Mouse (Mus musculus): ENCODE measurements around the gene Csgalnact2.

Gene Csgalnact2

DNA sequence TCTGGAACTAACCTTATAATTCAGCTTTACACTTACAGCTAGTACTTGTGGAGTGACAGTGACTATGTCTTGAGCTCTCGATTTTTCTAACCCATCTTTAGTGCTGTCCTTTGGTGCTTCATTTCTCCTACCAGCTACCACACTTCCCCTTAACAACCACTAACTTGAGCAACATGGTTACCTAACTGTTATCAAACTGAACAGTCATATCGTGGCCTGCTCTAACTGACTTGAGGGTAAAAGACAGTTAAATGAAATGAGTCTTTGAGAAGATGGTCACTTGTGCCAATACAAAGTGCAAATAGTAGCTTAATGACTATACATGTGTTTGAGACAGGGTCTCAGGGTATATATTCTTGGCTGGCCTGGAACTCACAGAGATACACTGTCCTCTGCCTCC lies 1.8 kb downstream of the Csgalnact2 start:
- no peak for DNase-seq (ENCODE audit: extremely low read depth, low read depth, low spot score)

DNA sequence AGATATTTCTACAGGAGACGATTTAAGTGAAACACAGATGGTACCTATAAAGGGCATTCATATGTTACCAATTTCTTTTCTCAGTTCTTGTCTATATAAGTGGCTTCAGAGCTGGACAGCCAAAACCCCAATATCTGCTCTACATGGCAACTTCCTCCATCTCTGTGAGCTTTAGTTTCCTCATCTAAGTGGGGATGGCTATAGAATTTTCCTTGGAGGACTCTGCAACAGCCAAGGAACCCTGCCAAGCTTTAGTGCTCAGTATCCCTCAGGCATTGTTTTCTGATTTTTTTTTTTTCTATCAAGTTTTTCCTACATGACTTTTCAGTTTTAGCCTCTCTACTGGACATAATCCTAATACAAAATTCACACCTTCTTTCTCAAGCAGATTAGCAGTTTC lies 4.5 kb downstream of the Csgalnact2 start:
- DNase-seq (ENCODE audit: extremely low read depth, low read depth, low spot score) = no peak

DNA sequence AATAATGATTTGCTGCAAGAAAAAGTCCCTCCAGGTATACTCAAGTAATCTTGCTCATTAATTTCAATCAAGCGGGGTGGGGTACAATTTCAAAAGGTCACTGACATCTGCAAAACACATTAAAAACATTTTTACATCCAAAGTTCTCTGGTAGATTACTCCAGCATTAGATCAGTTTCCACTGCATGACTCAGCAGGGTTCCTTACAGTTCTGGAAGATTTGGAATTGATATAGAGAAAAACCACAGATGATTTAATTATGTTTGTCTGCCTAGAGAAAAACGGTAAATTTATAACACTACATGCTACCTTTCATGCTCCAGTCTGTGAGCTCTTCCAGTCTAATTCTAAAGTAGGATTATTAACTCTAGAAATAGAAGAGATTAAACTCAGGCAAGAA lies 8.9 kb downstream of the Csgalnact2 start:
- no peak for DNase-seq (ENCODE audit: extremely low read depth, low read depth, low spot score)

DNA sequence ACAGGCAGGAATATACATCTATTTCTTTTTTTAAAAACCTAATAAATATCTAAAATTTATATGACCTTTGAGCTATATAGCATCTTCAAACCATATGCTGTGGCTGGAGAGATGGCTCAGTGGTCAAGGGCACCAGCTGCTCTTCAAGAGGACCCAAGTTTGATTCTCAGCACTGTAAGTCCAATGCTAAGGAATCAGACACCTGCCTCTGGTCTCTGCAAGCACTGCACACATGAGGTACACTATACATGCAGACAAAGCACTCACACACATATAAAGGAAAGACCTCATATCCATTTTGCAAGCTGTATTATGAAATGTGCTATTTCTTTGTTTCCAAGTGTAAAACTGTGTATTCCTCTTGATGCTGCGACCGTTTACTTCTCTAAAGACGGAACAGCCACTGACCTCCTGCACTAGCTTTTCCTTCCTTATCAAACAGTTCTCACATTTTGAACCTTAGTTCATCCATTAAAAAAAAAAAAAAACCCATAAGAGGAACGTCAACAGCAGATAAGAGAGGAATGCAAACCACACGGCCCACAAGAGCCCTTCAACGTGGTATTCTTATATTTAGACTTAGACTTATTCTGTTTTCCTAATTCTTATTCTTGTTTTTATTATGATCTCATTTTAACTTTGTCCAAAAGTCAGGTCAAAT lies 11.0 kb downstream of the Csgalnact2 start:
- no peak for DNase-seq (ENCODE audit: extremely low read depth, low read depth, low spot score)

DNA sequence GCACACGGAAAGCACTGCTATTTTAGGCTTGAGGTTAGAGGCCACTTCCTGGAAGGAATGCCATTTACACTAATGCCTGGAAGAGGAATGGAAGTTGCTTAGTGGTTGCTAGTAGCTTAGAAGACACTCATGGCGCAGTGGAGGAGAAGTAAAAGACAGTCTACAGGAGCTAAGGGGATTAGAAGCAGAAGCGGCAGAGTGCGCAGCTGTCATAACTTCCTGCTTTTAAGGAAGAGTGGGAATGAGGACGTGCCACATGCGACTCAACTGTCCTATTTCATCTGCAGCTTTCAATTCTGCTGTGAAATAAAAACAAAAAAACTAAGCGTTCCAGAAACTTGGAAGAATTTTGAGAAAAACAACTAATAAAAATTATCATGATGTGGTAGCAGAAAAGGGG lies 11.7 kb downstream of the Csgalnact2 start:
- DNase-seq (ENCODE audit: extremely low read depth, low read depth, low spot score) = no peak

DNA sequence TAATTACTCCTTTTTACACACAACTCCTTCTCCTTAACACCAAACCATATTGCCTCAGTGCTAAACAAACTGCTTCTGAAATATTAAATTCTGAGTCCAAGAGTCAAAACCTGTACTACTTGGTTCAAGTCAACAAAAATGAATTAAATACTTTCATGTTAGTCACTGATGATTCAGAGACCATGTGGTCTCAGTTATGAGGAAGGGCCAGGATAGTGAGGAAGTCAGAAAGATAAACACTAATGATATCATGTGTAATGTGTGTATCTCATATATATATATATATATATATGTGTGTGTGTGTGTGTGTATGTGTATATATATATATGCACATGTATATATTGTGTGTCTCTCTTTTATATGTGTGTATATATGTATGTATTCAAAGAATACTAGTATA lies 12.4 kb downstream of the Csgalnact2 start:
- no peak for DNase-seq (ENCODE audit: extremely low read depth, low read depth, low spot score)

DNA sequence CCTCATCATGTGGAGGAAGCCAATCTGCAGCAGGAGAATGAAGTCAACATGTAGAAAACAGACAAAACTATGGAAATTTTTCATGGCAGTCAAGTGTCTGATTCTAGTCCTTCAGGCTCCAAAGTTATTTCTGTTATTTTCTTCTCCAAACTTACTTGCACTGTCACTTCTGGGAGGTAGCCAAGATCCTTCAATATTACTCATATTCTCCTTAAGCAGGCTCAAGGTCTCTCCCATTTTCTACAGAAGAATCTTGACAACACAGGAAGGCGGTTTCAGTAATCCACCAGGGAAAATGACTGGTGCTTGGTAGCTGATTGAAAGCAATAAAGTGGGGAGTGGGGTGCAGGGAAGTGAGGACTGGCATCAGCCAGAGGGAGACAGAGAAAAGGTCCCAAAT lies 16.2 kb downstream of the Csgalnact2 start:
- no peak for DNase-seq (ENCODE audit: extremely low read depth, low read depth, low spot score)

DNA sequence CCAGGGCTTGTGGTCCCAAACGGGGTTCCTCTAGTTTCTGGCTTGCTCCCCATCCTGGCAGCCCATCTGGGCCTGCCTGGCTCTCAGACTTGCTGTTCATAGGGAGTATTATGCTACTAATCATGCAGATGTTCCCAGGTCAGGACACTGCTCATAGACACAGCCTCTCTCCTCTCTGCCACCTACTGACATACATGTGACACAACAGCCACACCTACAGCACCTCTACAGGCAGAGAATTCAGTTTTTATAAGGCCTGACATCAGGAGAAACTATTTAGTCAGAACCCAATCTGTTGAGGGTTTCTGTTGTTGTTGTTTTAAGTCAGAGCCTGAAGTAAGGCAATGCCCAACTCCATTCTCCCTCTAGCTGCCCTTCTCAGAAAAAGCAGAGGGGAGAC lies 27.1 kb downstream of the Csgalnact2 start:
- no peak for DNase-seq (ENCODE audit: extremely low read depth, low read depth, low spot score)

DNA sequence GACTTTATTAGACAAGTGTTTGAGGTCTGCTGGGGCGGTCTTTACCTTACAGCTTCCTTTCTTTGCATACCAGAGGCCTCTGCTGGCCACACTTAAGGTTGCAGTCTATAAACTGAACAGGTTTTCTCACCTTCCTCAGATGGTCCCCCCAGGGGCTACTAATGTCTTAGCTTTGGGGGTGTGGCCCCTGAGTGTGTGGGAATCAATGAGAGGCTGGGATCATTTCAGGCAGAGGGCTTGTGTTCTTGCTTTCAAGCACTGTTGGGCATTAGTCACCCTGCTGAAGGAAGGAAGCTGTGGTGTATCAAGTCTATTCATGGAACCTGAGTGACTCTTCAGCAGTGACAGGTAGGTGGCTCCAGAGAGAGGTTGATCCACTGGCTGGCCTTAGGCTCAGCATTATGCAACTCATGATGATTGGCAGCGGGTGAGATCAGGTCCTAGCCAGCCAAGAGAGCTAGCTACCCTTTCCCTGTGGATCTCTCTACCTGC lies 39.6 kb downstream of the Csgalnact2 start:
- DNase-seq (ENCODE audit: extremely low read depth, low read depth, low spot score) = peak; percentile 66

DNA sequence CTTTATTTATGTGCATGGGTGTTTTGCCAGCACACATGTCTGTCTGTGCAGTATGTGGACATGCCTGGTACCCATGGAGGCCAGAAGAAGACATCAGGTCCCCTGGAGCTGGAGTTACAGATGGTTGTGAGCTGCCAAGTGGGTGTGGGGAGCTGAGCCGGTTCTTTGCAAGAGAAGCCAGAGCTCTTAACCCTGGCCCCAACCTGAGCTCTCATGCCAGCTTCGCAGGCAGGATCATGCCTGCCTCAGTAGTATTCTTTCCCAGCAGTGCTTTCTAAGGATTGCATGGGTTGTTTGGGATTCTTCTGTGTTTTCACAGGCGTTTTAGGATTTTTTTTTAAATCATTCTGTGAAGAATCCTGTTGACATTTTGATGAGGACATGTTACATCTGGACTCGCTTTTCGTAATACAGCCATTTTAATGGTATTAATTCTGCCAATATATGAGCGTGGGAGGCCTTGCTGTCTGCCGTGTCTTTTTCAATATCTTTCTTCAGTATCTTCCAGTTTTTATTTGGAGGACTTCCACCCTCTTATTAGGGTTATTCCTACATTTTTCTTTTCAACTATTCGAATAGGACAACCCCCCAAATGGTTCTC lies 41.1 kb downstream of the Csgalnact2 start:
- peak; percentile 33 for DNase-seq (ENCODE audit: extremely low read depth, low read depth, low spot score)

DNA sequence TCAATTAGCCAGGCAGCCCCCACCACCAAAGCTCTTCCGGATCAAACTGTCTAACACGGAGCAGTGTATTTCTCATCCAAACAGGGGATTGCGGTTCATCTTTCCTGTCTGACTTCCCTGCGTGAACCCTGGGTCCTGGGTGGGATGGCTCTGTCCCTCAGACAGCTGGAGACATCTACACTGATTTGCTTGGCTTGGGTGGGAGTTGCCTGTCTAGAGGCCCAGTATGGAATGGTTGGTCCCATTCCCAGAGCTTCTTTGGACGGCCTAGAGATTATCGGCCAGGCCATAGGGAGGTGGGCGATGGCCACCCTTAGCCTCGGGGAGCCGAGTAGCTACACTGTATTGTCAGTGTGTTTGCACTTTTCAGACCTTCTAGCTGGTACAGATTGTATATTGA lies 48.1 kb downstream of the Csgalnact2 start:
- DNase-seq (ENCODE audit: extremely low read depth, low read depth, low spot score) = no peak

DNA sequence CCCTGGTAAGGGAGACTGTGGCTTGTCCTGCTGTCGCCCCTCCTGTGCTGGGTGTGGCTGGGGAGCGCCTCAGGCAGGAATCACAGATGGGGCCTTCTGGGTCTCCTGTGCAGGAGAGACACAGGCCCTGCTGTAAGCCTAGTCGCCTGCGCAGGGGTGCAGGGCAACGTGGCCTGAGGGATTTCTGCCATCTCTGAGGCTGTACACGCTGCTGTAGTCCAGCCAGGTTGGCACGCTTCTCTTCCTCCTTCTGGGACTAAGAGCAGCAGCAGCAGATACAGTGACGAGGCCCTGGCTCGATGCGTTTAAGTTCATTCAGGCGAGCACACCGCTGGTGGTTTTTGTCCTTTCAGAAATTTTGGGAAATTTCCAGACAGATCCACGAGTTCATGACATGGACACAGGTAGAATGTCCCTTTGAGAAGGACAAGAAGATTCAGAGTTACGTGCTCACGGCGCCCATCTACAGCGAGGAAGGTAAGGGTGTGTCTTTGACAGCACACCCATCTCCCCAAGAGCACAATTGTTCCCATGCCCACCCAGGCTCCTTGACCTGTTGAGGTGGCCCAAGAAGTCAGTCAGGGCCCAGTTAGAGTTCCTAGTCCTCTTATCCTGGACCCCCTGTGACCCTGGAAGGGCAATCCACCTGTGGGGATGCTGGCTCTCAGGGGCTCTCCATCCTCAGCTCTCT lies 50.0 kb downstream of the Csgalnact2 start:
- DNase-seq (ENCODE audit: extremely low read depth, low read depth, low spot score) = no peak

DNA sequence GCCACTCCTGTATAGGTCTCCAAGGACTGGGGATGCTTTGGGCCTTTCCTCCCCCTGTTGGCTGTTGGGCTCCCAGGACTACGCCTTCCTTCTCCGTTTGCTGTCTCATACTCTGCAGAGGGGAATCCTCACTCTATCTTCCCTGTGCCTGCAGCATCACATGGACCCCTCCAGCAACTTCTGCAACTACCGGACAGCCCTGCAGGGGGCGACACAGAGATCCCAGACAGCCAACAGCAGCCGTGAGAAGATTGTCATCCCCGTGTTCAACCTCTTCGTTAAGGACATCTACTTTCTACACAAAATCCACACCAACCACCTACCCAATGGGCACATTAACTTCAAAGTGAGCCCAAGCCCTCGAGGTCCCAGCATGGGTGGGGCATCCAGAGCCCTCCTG lies 51.0 kb downstream of the Csgalnact2 start:
- no peak for DNase-seq (ENCODE audit: extremely low read depth, low read depth, low spot score)

DNA sequence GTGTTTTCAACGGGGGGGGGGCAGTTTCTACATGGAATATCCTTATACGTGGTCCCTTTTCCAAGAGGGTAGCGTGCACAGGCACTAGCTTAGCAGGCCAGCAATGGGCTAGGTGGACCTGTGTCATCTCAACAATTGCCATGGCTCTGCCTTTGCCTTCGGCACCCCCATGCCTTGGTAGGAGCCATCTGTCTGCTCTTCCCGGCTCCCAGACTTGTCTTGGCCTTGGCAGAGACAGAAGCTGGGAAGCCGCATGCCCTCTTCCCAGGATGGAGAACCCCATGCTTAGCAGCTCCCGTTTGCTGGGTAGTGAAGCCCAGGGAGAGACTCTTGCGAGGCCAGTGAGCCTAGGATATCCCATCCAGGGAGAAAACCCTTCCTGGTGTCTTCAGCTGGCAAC lies 54.3 kb downstream of the Csgalnact2 start:
- no peak for DNase-seq (ENCODE audit: extremely low read depth, low read depth, low spot score)

DNA sequence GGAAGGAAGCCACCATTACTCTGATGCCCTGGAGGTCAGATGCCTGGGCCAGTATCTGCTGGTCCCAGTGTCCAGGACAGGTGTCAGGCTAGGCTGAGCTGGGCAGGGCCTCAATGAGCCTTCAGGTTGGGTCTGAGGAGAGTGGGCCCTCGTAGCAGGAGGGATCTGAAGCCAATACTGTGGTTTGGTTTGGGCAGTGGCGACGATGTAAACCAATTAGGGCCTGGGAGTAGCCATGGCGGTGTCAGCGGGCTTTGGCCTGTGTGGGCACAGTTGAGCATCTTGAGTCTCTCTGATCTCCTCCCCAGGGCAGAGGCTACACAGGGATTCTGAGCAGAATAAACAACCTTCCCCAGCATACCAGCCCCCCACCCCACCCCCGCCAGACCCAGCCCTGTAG lies 55.3 kb downstream of the Csgalnact2 start:
- DNase-seq (ENCODE audit: extremely low read depth, low read depth, low spot score) = no peak

DNA sequence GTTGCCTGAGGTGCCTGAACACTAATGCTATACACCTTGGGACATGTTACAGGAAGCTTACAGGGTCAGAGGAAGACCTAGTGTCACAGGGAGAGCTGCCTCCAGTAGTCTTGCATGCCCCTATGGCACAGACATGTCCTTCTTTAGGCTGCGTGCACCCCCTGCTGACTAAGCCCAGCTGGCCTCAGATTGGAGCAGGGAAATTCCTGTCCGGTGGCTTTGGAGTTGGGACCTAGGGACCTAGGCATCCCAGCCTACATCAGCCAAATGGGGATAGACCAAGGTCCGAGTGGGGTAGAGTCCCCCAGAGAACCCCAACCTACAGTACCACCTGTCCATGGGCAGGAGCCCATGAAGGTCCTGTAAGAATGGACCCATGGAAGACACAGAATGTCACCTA lies 56.6 kb downstream of the Csgalnact2 start:
- no peak for DNase-seq (ENCODE audit: extremely low read depth, low read depth, low spot score)

DNA sequence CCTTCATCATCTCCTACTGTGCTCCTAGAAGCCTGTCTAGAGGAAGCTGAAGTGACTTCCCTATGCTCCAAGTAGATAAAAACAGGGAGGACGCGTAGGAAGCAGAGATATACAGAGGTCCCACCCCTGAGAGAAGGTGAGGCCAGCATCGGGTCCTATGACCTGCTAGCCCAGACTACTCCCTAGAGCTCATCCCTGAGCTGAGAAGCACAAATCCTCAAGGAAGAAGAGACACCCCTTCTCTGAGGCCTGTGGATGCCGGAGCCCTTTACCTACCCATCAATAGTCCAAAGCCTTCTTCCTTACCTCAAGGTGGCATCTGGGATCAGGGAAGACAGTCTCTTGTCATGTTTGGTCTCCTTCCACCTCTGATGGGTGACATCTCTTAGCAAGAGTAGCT lies 58.2 kb downstream of the Csgalnact2 start:
- DNase-seq (ENCODE audit: extremely low read depth, low read depth, low spot score) = no peak

DNA sequence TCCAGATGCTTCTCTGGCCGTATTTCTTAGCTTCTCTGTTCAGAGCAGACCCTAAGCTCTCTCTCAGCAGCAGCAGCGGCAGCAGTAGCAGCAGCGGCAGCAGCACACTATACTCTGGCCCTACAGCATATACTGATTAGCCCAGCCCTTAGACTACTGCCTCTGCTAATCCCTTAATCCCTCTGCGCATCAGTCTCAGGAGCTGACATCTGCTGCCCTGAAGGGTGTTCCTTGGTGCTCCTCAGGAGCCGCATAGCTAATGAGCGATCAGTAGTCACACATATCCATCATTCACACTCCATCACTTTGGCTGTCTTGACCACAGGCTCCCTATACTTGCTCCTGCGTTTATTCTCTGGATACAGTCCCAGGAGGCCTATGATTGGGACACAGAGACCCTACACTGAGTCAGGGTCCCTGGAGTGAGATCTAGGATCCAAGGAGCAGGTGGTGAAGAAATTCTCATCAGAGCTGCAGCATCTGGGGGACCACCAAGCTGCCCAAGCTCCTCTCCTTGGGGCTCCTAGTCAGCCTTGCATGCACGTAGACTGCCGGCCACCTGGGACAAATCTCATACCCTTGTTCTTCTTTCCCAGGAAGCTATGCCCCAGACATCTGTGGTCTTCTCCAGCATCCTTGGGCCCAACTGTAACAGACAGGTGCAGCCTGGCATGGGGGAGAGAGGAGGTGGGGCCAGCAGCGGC lies 59.0 kb downstream of the Csgalnact2 start:
- no peak for DNase-seq (ENCODE audit: extremely low read depth, low read depth, low spot score)

DNA sequence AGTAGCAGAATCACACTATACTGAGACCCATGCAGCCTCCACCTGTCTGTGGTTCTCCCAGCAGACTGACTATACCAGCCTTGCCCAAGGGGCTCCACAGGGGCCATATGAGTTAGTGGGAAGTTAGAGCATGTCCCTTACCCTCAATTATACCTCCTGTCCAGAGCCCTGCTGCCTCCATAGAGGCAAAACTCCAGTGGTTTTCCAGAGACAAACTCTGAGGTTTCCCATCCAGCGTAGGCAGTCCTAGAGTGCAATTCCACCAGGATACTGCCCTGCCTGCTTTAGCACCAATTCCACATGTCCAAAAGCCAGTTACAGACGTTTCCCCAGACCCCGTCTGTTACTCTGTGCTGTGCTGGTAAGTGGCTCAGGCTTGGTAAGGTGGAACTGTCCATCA lies 59.6 kb downstream of the Csgalnact2 start:
- DNase-seq (ENCODE audit: extremely low read depth, low read depth, low spot score) = no peak

DNA sequence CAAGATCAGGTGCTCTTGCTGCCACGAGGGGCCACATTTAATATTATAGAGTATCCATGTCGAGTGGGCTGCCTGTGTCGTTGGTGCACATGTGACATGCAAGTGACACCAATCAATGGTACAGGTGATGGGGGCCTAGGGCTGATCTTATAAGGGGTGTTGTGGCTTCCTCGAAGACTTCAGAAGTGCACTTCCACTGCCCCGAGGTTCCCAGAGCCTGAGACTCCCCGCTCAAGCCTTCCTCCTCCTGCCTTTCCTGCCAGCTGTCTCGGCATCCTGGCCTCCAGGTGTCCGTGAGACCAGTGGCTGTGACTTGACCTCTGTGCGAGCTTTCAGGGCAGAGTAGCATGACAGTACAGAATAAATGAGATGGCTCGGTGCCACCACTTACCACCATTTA lies 60.2 kb downstream of the Csgalnact2 start:
- no peak for DNase-seq (ENCODE audit: extremely low read depth, low read depth, low spot score)

DNA sequence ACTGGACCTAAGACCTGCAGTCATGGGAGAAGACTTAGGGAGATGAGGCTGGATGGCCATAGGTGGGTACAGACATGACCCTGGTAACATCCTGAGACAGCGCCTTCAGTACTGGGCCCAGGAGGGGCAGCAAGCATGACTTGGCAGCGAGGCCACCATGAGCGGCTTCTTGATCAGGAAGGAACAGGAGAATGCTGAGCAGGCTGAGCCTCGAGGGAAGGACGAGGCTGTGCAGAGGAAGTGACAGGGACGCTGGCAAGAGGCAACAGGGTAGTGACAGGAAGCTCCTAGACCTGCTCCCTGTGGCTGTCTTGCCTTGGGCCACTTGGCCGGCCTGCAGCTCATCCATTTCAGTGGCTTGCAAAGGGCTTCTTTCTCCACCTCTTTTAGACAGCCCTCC lies 61.5 kb downstream of the Csgalnact2 start:
- no peak for DNase-seq (ENCODE audit: extremely low read depth, low read depth, low spot score)

DNA sequence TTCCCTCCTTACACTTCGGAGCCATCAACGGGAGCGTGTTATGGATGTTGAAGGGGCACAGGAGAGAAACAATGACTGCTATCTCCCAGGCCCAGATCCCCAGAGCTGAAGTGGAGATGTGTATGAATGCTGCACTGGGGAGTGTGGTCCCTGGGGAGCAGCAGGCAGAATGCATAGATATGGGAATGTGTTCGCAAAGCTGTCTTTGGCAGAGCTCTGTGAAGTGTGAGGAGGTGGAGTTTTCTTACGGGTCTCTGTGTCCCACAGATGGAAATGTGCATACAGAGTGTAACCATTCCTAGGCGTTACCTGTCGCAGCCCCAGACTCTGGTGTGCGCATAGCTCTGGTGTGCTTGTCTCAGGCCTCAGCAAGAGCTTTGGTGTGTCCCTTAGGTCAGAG lies 62.2 kb downstream of the Csgalnact2 start:
- no peak for DNase-seq (ENCODE audit: extremely low read depth, low read depth, low spot score)

Data from fat pad, adult 2 months (tissue).